Mouse (Mus musculus): Measurements from ENCODE around the gene Sf1.

Gene Sf1

GRCm38 (mm10) chr19:6419805-6420310, 56.4 kb downstream of the Sf1 start:
- in situ Hi-C loops (cut with MseI, MboI): no loop called here

GRCm38 (mm10) chr19:6420481-6421210, 57.2 kb downstream of the Sf1 start:
- in situ Hi-C loops (cut with MseI, MboI): no loop called here

DNA sequence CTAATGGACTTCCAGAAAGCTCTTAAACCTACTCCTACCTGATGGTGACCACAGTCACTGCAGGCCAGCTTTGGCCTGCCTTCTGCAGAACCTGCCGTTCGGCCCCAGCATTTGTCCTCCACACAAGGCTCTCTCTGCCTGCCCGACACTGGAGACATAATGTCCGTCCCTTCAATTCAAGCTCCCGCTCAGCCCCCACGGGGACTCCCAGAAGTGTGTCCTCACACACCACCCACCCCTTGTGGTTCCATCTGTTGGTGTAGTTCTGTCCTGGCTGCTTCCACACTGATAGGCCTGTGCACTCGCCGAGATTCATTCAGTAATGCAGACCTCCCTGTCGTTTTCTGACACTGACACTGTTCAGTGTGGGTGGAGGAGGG, 57.7 kb downstream of the Sf1 start:
- in situ Hi-C loops (cut with MseI, MboI): no loop called here

- in situ Hi-C loops (cut with MseI, MboI): no loop called here
Observed at GRCm38 (mm10) chr19:6422014-6422413, 58.5 kb downstream of the Sf1 start.

DNA sequence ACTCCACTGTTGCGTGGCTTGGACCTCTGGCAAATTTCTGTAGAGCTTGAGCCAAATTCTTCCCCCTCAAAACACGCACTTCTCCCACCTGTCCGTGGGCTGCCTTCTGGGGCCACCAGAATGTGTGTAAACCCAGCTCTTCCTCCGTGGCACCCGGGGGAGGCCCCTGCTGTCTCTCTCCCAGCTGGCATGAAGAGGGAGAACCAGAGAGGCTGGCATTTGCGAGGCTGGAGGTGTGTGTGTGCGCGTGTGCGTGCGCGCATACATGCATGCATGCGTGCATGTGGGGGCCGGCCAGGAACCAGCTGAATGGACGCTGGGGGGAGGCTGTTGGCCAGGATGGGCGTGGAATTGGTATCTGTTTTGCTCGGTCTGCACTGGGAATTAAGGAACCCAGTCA, 59.8 kb downstream of the Sf1 start:
- in situ Hi-C loops (cut with MseI, MboI): no loop called here

- in situ Hi-C loops (cut with MseI, MboI): no loop called here
Observed at GRCm38 (mm10) chr19:6424137-6424881, 60.8 kb downstream of the Sf1 start.

GRCm38 (mm10) chr19:6425595-6425994, 62.1 kb downstream of the Sf1 start:
- in situ Hi-C loops (cut with MseI, MboI): no loop called here

DNA sequence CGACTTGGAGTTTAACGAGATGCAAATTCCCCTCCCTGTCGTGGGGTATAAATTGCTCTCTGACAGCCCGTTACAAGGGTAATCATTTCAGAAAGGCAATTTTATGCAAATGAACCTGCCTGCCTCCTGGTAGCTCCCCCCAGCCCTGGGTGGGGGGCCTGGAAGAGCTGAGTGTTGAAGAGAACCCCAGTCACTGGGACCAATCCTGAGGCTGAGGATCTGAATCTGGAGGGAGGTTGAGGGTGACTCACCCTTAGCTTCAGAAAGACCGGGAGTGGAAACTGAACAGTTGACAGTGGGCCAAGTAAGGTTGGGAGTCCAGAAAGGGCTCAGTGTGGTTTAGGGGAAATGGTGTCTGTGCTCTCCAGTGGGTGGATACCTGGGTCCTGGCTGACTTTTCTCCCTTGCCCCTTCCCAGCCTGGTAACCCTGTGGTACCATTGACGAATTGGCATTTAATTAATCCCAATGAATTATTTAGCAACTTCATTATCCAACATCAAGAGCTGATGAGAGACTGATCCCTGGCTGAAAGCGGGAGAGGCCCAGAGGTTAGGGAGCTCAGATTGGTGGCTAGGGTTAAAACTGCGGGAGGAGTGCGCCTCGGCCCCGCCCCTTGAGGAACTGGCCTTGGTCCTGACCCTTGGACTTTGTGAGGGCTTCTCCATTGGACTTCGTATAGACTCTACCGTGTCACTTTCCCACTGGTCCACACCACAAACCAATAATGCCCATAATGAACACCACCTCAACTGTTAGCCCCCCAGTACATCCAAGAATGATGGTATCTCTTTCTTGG, 63.4 kb downstream of the Sf1 start:
- in situ Hi-C loops (cut with MseI, MboI): no loop called here

All from mouse trophoblast stem cell (cell line).